Mouse (Mus musculus): ENCODE measurements around the gene Shtn1.

Shtn1 gene

DNA sequence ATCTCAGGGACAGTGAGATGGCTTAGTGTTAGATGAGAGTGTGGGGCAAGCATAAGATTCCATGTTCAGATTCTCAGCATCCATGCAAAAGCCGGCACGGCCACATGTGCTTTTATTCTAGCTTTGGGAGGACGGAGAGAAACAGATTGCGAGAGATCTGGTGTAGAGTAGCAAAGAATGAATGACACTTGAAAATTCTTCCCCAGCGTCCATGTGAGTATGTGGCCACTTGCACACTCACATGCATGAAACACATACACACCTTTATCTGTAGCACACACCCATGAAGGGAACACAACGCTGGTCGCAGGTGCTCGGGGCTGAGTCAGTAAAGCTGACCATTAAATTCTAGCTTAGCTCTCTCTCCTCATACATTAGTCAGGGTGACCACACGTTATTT lies 24.3 kb downstream of the Shtn1 start:
- no peak for DNase-seq

DNA sequence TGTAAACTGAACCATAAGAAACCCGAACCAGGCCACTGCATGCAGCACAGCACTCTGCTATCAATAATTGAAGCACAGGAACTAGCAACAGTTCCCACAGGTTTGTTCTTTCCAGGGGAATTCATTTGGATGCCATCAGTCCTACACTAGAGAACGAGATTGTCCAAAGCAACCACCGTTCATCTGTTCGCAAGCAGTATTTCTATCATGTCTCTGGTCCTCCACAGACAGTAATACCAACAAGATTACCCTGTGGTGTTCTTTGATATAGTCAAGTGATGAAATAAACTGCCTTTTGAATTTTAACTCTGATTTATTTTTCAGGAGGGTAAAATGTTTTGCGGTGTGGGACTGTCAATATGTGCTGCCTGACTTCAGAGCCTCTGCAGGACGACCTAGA lies 27.0 kb downstream of the Shtn1 start:
- no peak for DNase-seq

GRCm38 (mm10) chr19:59047511-59047910 lies 28.4 kb downstream of the Shtn1 start:
- DNase-seq, result no peak

DNA sequence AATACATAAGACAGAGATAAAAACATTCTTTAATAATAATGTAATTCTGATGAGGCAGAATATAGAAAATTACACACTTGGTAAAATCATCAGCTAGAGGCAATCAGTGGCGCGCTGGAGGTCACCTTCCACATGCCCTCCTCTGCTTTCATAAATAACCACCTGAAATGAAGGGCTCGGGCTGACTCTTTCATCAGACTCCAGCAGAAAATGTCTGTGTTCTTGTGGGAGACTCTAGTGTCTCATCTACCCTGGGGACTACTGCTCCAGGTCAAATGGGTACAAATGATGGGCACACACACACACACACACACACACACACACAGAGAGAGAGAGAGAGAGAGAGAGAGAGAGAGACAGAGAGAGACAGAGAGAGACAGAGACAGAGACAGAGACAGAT lies 34.8 kb downstream of the Shtn1 start:
- DNase-seq, result no peak

DNA sequence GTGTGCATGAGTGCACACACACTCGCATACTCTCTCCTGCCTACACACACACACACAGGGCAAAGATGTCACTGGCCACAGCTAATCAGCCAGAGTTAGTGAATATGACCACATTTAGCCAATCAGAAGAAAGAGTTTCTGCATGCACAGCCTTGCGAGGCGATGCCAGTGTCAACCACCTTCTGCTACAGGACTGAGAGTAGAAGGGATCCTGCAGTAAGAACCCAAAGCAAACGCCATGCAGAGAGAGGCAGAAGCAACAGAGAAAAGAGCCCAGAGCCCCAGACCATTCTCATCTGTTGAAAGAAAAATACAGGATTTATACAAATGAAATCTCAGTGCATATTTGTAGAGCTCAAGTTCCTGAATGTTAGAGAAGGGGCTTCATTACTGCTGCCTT lies 37.1 kb downstream of the Shtn1 start:
- DNase-seq, result no peak

- no peak for DNase-seq
Measured at GRCm38 (mm10) chr19:59036811-59037210, 39.1 kb downstream of the Shtn1 start.

- DNase-seq, result no peak
Measured at GRCm38 (mm10) chr19:59033241-59033640, 42.7 kb downstream of the Shtn1 start.

DNA sequence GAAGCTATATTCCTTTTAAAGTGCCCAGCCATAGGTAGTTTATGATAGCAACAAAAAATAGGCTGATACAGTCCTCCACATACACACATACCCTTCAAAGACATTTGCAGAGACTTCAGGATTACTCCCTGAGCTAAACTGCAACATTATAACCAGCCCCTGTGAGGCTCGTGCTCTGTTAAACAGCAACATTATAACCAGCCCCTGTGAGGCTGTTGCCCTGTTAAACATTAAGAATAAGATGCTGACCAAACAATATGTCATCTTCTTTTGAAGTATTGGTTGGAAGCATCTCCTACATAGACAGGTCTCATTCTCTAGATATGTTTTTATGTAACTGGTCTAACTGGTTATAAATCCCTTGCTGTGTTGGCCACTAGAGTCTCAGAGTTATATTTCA lies 45.7 kb downstream of the Shtn1 start:
- DNase-seq, result no peak

GRCm38 (mm10) chr19:59029011-59029410 lies 46.9 kb downstream of the Shtn1 start:
- DNase-seq, result no peak

DNA sequence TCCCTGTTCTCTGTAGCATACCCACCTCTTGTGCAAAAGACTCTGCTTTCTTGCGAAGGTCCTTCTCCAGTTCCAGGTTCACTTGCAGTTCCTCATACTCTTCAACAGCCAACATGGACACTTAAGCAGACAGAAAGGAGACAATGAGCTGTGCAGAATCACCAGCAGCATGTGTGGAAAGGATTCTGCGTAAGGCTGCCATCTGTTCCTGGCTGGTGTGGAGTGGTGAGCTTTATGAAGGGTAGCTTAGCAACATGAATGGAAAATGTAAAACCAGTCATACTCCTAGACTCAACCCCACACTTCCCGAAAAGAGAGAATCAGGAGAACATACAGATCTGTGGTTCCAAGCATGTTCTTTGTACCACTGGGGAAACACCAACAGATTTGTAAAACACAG lies 47.8 kb downstream of the Shtn1 start:
- DNase-seq, result no peak

- no peak for DNase-seq
Measured at GRCm38 (mm10) chr19:59023876-59024275, 52.0 kb downstream of the Shtn1 start.

DNA sequence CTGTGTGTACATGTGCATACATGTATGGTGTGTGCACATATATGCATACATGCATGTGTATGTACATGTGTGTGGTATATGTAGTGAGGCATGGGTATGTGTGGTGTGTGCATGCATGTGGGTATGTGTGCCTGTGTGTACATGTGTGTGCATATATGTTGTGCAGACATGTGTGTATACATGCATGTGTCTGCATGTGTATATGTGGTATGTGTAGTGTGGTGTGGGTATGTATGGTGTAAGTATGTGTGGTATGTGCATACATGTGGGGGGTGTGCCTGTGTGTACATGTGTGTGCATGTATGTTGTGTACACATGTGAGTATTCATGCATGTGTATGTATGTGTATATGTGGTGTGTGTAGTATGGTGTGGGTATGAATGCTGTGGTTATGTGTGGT lies 54.3 kb downstream of the Shtn1 start:
- no peak for DNase-seq

DNA sequence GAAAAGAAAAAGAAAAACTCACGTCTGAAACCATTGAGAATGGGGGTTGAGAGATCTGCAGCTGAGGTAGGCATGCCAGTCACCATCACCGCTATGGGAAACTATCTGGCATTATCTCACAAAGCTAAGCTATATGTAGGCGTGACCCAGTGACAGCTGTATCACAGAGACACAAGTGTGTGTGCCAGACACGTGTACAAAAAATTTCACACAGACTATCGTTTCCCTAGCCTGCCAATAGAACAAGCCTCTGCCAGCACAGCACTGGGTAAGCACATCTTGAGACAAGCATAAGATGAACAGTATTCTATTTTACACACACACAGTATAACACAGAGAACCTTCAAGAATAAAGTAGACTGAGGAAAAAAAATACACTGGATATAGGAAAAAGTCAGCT lies 65.1 kb downstream of the Shtn1 start:
- no peak for DNase-seq

GRCm38 (mm10) chr19:59006577-59007340 lies 69.1 kb downstream of the Shtn1 start:
- no peak for DNase-seq

- no peak for DNase-seq
Measured at GRCm38 (mm10) chr19:59002827-59003226, 73.1 kb downstream of the Shtn1 start.

DNA sequence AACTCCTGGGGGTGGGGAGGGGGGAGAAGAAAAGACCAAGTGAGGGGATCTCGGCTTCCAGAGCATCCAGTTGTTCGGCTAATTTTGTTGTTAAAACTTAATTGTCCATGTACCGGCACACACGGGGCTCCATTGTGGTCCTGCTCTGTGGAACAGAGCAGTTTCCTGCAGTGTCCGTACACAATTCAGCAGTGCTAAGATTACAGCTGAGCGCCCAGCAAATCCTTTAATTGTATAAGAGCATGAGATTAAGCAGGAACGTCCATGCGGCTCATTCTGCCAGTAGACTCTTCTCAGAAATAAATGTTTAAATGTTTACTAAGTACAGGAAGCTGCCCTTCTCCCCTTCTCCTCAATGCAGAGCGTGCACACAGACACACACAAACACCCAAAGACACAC lies 94.3 kb downstream of the Shtn1 start:
- no peak for DNase-seq

GRCm38 (mm10) chr19:58980056-58980440 lies 95.9 kb downstream of the Shtn1 start:
- no peak for DNase-seq

GRCm38 (mm10) chr19:58979436-58980055 lies 96.4 kb downstream of the Shtn1 start:
- DNase-seq, result no peak

DNA sequence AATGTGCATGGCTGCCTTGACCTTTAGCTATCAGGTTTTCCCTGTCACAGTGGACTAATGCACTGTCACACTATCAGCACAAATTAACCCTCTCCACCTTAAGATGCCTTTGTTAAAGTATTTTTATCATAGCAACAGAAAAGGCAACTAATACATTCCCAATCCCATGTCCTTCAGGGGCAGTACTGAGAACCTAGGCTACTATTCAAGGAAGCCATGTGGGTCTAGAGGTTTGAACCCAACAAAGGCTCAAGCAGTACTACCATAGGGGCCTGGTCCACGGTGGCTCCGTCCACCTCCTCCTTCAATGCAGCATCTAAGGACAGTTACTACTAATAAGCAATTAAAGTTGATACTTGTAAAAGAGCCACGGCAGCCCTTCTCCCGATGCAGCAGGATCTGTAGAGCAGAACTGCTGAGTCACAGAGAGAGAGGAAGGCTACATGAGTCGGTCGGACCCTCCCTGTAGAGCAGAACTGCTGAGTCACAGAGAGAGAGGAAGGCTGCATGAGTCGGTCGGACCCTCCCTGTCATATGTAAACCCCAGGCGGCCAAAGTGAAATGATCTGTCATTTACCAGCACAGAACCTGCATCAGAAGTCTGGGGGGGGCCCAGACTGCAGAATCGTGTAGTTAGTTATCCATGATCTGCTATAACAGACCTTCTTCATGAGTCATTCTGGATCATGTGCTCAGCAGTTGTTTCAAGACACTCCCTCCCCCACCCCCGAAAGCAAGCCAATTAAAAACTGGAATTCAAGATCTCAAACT lies 97.3 kb downstream of the Shtn1 start:
- DNase-seq, result no peak

DNA sequence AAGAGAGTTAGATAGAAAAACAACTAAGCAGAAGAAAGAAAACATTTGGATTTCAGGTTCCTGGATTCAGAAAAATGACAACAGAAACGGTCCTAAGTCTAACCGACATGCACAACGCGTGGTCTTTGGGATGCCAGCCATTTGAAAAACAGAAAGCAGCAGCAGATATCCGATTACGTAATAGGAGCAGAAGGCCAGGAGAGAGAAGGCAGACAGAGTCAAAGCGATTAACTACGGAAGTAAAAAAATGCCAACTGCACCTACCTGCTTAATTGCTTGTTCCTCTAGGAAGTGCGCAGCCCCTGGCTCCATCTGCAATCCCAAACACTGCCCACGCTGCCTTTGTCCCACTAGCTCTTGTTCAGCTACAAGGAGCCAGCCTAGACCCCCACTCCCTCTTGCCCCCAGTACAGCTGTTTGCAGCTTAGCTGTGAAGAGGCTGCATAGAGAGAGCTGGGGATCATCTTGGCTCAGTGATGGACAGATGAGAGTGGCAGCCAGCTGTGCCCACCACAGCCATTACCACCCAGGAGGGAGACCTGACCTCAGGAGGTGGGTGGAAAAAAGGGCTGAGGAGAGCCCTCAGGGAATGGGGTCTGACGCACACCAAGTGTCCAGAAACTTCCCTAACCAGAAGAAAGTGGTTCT lies 100.6 kb downstream of the Shtn1 start:
- DNase-seq, result no peak

DNA sequence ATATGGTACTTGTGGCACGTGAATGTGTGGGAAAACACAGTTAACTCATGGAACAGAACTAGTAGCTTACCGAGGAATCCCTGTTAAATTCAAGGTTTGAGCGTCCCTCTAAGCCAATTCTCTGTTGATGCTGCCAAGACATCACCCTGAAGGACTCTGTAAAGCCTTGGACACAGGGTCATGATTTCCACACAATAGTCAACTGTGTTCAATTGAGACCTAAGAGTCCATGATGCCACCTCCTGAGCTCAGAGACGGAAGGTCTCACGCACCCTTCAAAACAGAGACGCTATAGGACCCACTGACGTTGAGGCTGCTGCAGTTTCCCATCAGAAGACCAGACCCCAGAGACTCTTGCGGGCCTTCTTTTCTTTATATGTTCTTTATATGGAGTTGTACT lies 101.8 kb downstream of the Shtn1 start:
- DNase-seq, result no peak

GRCm38 (mm10) chr19:58970826-58971225 lies 105.1 kb downstream of the Shtn1 start:
- no peak for DNase-seq

GRCm38 (mm10) chr19:58968731-58969506 lies 107.0 kb downstream of the Shtn1 start:
- no peak for DNase-seq
